Comparison of ENCODE assay signal across 9 mouse cellular contexts in genomic region chr7:125603185-125603631, GRCm38 (mm10). TPM values are rescaled to one million over a fixed set of nuclear protein-coding genes. Genes with fewer than 3 reads are reported as not detected.
A peak's percentile ranks its signal among the peaks of the same experiment; 100 is the strongest.
DNase-seq lines count a peak whose midpoint lies in the region; ATAC-seq and TF ChIP-seq lines count a peak whose summit lies in the region.
"Had no signal": no experiment of that assay in that cellular context is flagged by ENCODE, and none has a peak within 500 bp of the region (broad histone marks: within the 10 kb centered on the region; RNA-seq: fewer than 3 reads in every experiment).

Gene Il21r (plus strand): TSS chr7:125603429.

- H3K4me2 ChIP-seq in limb, embryonic 13.5 days (replicated peaks): no peak within 1 kb of the TSS
- H3K4me2 ChIP-seq in forebrain, embryonic 14.5 days (ENCODE audit: low read length): no peak within 1 kb of the TSS
- H3K4me2 ChIP-seq: heart, embryonic 12.5 days had no signal

- no peaks in the 10 kb centered on the region; the same call in 1 of the 2 replicates for H3K27me3 ChIP-seq in limb, embryonic 13.5 days
- no peaks in the 10 kb centered on the region for H3K27me3 ChIP-seq in limb, embryonic 10.5 days (ENCODE audit: low read depth, poor library complexity, severe bottlenecking)
- H3K27me3 ChIP-seq in megakaryocyte, embryonic 14.5 days (replicated peaks): peaks cover 2% of the 10 kb centered on the region
- no peaks in the 10 kb centered on the region for H3K27me3 ChIP-seq in forebrain, embryonic 14.5 days (replicated peaks; ENCODE audit: control insufficient read depth, insufficient read depth, low read length)
- H3K27me3 ChIP-seq: heart, embryonic 12.5 days had no signal

- intact Hi-C loops in gastrocnemius, adult 2 months (cut with DNase I): no loop called here

- no peaks in the 10 kb centered on the region for H3K36me3 ChIP-seq in limb, embryonic 13.5 days
- H3K36me3 ChIP-seq in limb, embryonic 10.5 days: no peaks in the 10 kb centered on the region
- H3K36me3 ChIP-seq in megakaryocyte, embryonic 14.5 days (replicated peaks; ENCODE audit: low read length): peaks cover 30% of the 10 kb centered on the region
- no peaks in the 10 kb centered on the region for H3K36me3 ChIP-seq in forebrain, embryonic 14.5 days (ENCODE audit: control insufficient read depth, insufficient read depth, low read length)
- H3K36me3 ChIP-seq: heart, embryonic 12.5 days had no signal

- H3K4me1 ChIP-seq in limb, embryonic 13.5 days: no peaks in the 10 kb centered on the region
- H3K4me1 ChIP-seq in limb, embryonic 10.5 days: peaks cover 3% of the 10 kb centered on the region; the same call in 1 of the 2 replicates
- H3K4me1 ChIP-seq in bone marrow macrophage, adult 2 months (ENCODE audit: control insufficient read depth, insufficient read depth, low read length): peaks cover 57% of the 10 kb centered on the region
- peaks cover 97% of the 10 kb centered on the region for H3K4me1 ChIP-seq in megakaryocyte, embryonic 14.5 days
- no peaks in the 10 kb centered on the region for H3K4me1 ChIP-seq in forebrain, embryonic 14.5 days (ENCODE audit: control insufficient read depth, insufficient read depth, low read length)

- no peak for ATAC-seq in limb, embryonic 13.5 days (ENCODE audit: low FRiP score, low read depth)
- ATAC-seq in forebrain, embryonic 14.5 days: no peak

- 74% methylated on average over 11 of the region's 11 CpGs for WGBS in limb, embryonic 13.5 days
- WGBS in limb, embryonic 10.5 days: 76% methylated on average over 11 of the region's 11 CpGs
- WGBS in forebrain, embryonic 14.5 days: 85% methylated on average over 11 of the region's 11 CpGs

- H3K27ac ChIP-seq in limb, embryonic 13.5 days: no peak within 1 kb of the TSS
- no peak within 1 kb of the TSS for H3K27ac ChIP-seq in limb, embryonic 10.5 days
- H3K27ac ChIP-seq in bone marrow macrophage, adult 2 months (ENCODE audit: insufficient read depth, low read depth, low read length): peak within 1 kb of the TSS; percentile 69; the same call in 1 of the 2 replicates
- H3K27ac ChIP-seq in forebrain, embryonic 14.5 days (ENCODE audit: low read depth, low read length): no peak within 1 kb of the TSS
- no peak within 1 kb of the TSS for H3K27ac ChIP-seq in gastrocnemius, adult 2 months

- H3K4me3 ChIP-seq in limb, embryonic 13.5 days: no peak within 1 kb of the TSS
- no peak within 1 kb of the TSS for H3K4me3 ChIP-seq in limb, embryonic 10.5 days
- no peak within 1 kb of the TSS for H3K4me3 ChIP-seq in bone marrow macrophage, adult 2 months (ENCODE audit: insufficient read depth, low read length)
- peak within 1 kb of the TSS; percentile 89 for H3K4me3 ChIP-seq in megakaryocyte, embryonic 14.5 days (replicated peaks)
- H3K4me3 ChIP-seq in forebrain, embryonic 14.5 days (ENCODE audit: low read depth, low read length): no peak within 1 kb of the TSS
- H3K4me3 ChIP-seq in gastrocnemius, adult 2 months: no peak within 1 kb of the TSS
- H3K4me3 ChIP-seq: heart, embryonic 12.5 days had no signal

- peak within 1 kb of the TSS; percentile 13; the same call in 1 of the 2 replicates for H3K9ac ChIP-seq in limb, embryonic 13.5 days
- no peak within 1 kb of the TSS for H3K9ac ChIP-seq in forebrain, embryonic 14.5 days (ENCODE audit: low read length)
- H3K9ac ChIP-seq: heart, embryonic 12.5 days had no signal

- no peak for TF ChIP-seq POLR2A in bone marrow macrophage, adult 2 months (IDR thresholded peaks at IDR 0.05; ENCODE audit: borderline replicate concordance, low read depth, low read length)

- no peak for TF ChIP-seq CTCF in bone marrow macrophage, adult 2 months (IDR thresholded peaks at IDR 0.05; ENCODE audit: low read depth, low read length)
- no peak for TF ChIP-seq CTCF in gastrocnemius, adult 2 months (IDR thresholded peaks at IDR 0.05)

- DNase-seq in limb, embryonic 10.5 days (ENCODE audit: low spot score): no peak
- peak; percentile 76 for DNase-seq in thymus, postnatal 0 days (ENCODE audit: low spot score)
- no peak for DNase-seq in forebrain, embryonic 14.5 days (ENCODE audit: low spot score)
- DNase-seq in gastrocnemius, adult 2 months: no peak
- no peak for DNase-seq in cerebellum, adult 18-20 months

- no peaks in the 10 kb centered on the region for H3K9me3 ChIP-seq in limb, embryonic 13.5 days
- no peaks in the 10 kb centered on the region for H3K9me3 ChIP-seq in limb, embryonic 10.5 days (replicated peaks)
- H3K9me3 ChIP-seq in megakaryocyte, embryonic 14.5 days: no peaks in the 10 kb centered on the region
- H3K9me3 ChIP-seq in forebrain, embryonic 14.5 days (replicated peaks; ENCODE audit: control insufficient read depth, low read length): no peaks in the 10 kb centered on the region
- H3K9me3 ChIP-seq: heart, embryonic 12.5 days had no signal

RNA-seq across cellular contexts. Expression of gene Il21r, which starts in this region (rescaled TPM):
- 0.49 and 0.55 TPM in 2 replicates for polyA plus RNA-seq in limb, embryonic 13.5 days (2015; fragmentation: Nextera tagmentation; extraction: Ambion mirVana)
- polyA plus RNA-seq in limb, embryonic 10.5 days (2016; fragmentation: Nextera tagmentation; extraction: Ambion mirVana): 0.19 and 0.21 TPM in 2 replicates
- polyA plus RNA-seq in bone marrow macrophage, adult 2 months (2012; ENCODE audit: insufficient read depth, insufficient read length, missing spikeins): 37.0 and 37.4 TPM in 2 replicates
- polyA plus RNA-seq in megakaryocyte, embryonic 14.5 days (2012; ENCODE audit: insufficient read depth, low replicate concordance): 19.8 and 124 TPM in 2 replicates
- polyA plus RNA-seq in thymus, postnatal 0 days (2015; fragmentation: Nextera tagmentation; extraction: Ambion mirVana): 28.2 and 36.8 TPM in 2 replicates
- polyA plus RNA-seq in forebrain, embryonic 14.5 days (2014; fragmentation: Nextera tagmentation; extraction: Ambion mirVana): 0.17 and 0.22 TPM in 2 replicates
- not detected for total RNA-seq in gastrocnemius, adult 2 months (2021)

Comparison
In these comparisons a context has a peak if more than half of its experiments do, and no peak if none do; other contexts are left out.
1. RNA of gene Il21r (polyA plus RNA-seq): 19.8 to 124 TPM in megakaryocyte, embryonic 14.5 days, 37.0 to 37.4 TPM in bone marrow macrophage, adult 2 months and 28.2 to 36.8 TPM in thymus, postnatal 0 days; 0.49 to 0.55 TPM in limb, embryonic 13.5 days, 0.19 to 0.21 TPM in limb, embryonic 10.5 days and 0.17 to 0.22 TPM in forebrain, embryonic 14.5 days; every median in the first group is over 10 times any median in the second.